ENCODE assay signal across 8 mouse cellular contexts in genomic region chr19:6376255-6376564, GRCm38 (mm10). TPM values are rescaled to one million over a fixed set of nuclear protein-coding genes. Genes with fewer than 3 reads are reported as not detected.
DNase-seq lines count a peak whose midpoint lies in the region; ATAC-seq and TF ChIP-seq lines count a peak whose summit lies in the region.

No protein-coding gene starts in this region.

- 70% methylated on average over 14 of the region's 14 CpGs for whole genome bisulfite sequencing in heart, embryonic 11.5 days (ENCODE audit: insufficient replicate concordance)

- ATAC-seq in heart, embryonic 11.5 days (replicated peaks; ENCODE audit: insufficient number of reproducible peaks, low FRiP score, low TSS enrichment), result no peak
- peak; percentile 47 for ATAC-seq in megakaryocyte progenitor cell, adult 5-6 weeks (replicated peaks; ENCODE audit: poor library complexity)
- ATAC-seq in erythroid progenitor cell, adult 5-6 weeks (replicated peaks; ENCODE audit: low FRiP score, poor library complexity, severe bottlenecking), result no peak

- intact Hi-C loops in heart, postnatal 10 days (cut with DNase I), result no loop called here

- TF ChIP-seq CTCF in embryonic fibroblast, embryonic 13.5 days (IDR thresholded peaks at IDR 0.05; ENCODE audit: borderline replicate concordance, insufficient read depth, low read length), result peak; percentile 48; the same call in 1 of the 2 replicates

- no peak for TF ChIP-seq POLR2A in embryonic fibroblast, embryonic 13.5 days (IDR thresholded peaks at IDR 0.05; ENCODE audit: low read depth, low read length)

- no peak overlapping the region for H3K27ac ChIP-seq in heart, embryonic 11.5 days (ENCODE audit: low read depth, low read length)
- H3K27ac ChIP-seq in embryonic fibroblast, embryonic 13.5 days (ENCODE audit: insufficient read depth, low read length), result no peak overlapping the region

- no peak overlapping the region for H3K4me2 ChIP-seq in heart, embryonic 11.5 days

- no peaks in the 10 kb centered on the region for H3K9me3 ChIP-seq in heart, embryonic 11.5 days (replicated peaks; ENCODE audit: control insufficient read depth, low read length)

- H3K4me3 ChIP-seq in heart, embryonic 11.5 days (ENCODE audit: low read depth, low read length), result no peak overlapping the region
- no peak overlapping the region for H3K4me3 ChIP-seq in embryonic fibroblast, embryonic 13.5 days (ENCODE audit: insufficient read depth, low read length)

- peak; percentile 62 to 82 for DNase-seq in heart, postnatal 10 days
- peak; percentile 62 for DNase-seq in ovary, postnatal 36 days (ENCODE audit: low spot score)
- DNase-seq in ovary, adult 18-20 months (ENCODE audit: low spot score), result no peak
- peak; percentile 88 for DNase-seq in adrenal gland, postnatal 14 days

- no peaks in the 10 kb centered on the region for H3K27me3 ChIP-seq in heart, embryonic 11.5 days (ENCODE audit: control insufficient read depth, insufficient read depth, low read length)

- peaks cover 63% of the 10 kb centered on the region for H3K36me3 ChIP-seq in heart, embryonic 11.5 days (ENCODE audit: control insufficient read depth, insufficient read depth, low read length)

- peaks cover 6% of the 10 kb centered on the region; the same call in 1 of the 2 replicates for H3K4me1 ChIP-seq in heart, embryonic 11.5 days (ENCODE audit: control insufficient read depth, insufficient read depth, low read length)
- H3K4me1 ChIP-seq in embryonic fibroblast, embryonic 13.5 days (ENCODE audit: control insufficient read depth, insufficient read depth, low read length), result peaks cover 7% of the 10 kb centered on the region

- no peak overlapping the region for H3K9ac ChIP-seq in heart, embryonic 11.5 days (ENCODE audit: low read depth, low read length)

RNA-seq across cellular contexts. Expression of gene Pygm, which starts 8.0 kb away (rescaled TPM):
- total RNA-seq in heart, postnatal 10 days (2021), result 100 to 1,000 TPM; 622 to 693 TPM
- polyA plus RNA-seq in heart, embryonic 11.5 days (2014; fragmentation: Nextera tagmentation; extraction: Ambion mirVana), result 149 and 178 TPM in 2 replicates
- 64.2 and 85.7 TPM in 2 replicates for total RNA-seq in adrenal gland, postnatal 14 days (2021)
- polyA plus RNA-seq in embryonic fibroblast, embryonic 13.5 days (2011; ENCODE audit: insufficient read length, low read depth, missing spikeins), result 0.38 and 0.91 TPM in 2 replicates
- 0.30 and 1.5 TPM in 2 replicates for total RNA-seq in megakaryocyte progenitor cell, adult 5-6 weeks (2015)
- total RNA-seq in megakaryocyte progenitor cell, adult 5-6 weeks (2017), result 0.47 TPM in 1 of 2 replicates, not detected in the other
- total RNA-seq in erythroid progenitor cell, adult 5-6 weeks (2015; ENCODE audit: low replicate concordance), result 2.2 and 4.6 TPM in 2 replicates
- total RNA-seq in erythroid progenitor cell, adult 5-6 weeks (2017; ENCODE audit: low replicate concordance), result 0.64 and 2.6 TPM in 2 replicates

RNA-seq across cellular contexts. Expression of gene Sf1, which starts 12.7 kb away (rescaled TPM):
- 100 to 1,000 TPM; 118 to 143 TPM for total RNA-seq in heart, postnatal 10 days (2021)
- 106 and 124 TPM in 2 replicates for polyA plus RNA-seq in heart, embryonic 11.5 days (2014; fragmentation: Nextera tagmentation; extraction: Ambion mirVana)
- 210 and 223 TPM in 2 replicates for total RNA-seq in adrenal gland, postnatal 14 days (2021)
- polyA plus RNA-seq in embryonic fibroblast, embryonic 13.5 days (2011; ENCODE audit: insufficient read length, low read depth, missing spikeins), result 186 and 226 TPM in 2 replicates
- total RNA-seq in megakaryocyte progenitor cell, adult 5-6 weeks (2015), result 268 and 287 TPM in 2 replicates
- 156 and 192 TPM in 2 replicates for total RNA-seq in megakaryocyte progenitor cell, adult 5-6 weeks (2017)
- total RNA-seq in erythroid progenitor cell, adult 5-6 weeks (2015; ENCODE audit: low replicate concordance), result 145 and 153 TPM in 2 replicates
- total RNA-seq in erythroid progenitor cell, adult 5-6 weeks (2017; ENCODE audit: low replicate concordance), result 171 and 223 TPM in 2 replicates

RNA-seq across cellular contexts. Expression of gene Rasgrp2, which starts 22.9 kb away (rescaled TPM):
- total RNA-seq in heart, postnatal 10 days (2021), result 10 to 100 TPM; 50.7 to 60.2 TPM
- polyA plus RNA-seq in heart, embryonic 11.5 days (2014; fragmentation: Nextera tagmentation; extraction: Ambion mirVana), result 41.5 and 42.7 TPM in 2 replicates
- 51.5 and 82.7 TPM in 2 replicates for total RNA-seq in adrenal gland, postnatal 14 days (2021)
- 1.8 and 2.3 TPM in 2 replicates for polyA plus RNA-seq in embryonic fibroblast, embryonic 13.5 days (2011; ENCODE audit: insufficient read length, low read depth, missing spikeins)
- 223 and 244 TPM in 2 replicates for total RNA-seq in megakaryocyte progenitor cell, adult 5-6 weeks (2015)
- 283 and 290 TPM in 2 replicates for total RNA-seq in megakaryocyte progenitor cell, adult 5-6 weeks (2017)
- total RNA-seq in erythroid progenitor cell, adult 5-6 weeks (2015; ENCODE audit: low replicate concordance), result 42.3 and 47.2 TPM in 2 replicates
- 29.9 and 37.7 TPM in 2 replicates for total RNA-seq in erythroid progenitor cell, adult 5-6 weeks (2017; ENCODE audit: low replicate concordance)

RNA-seq across cellular contexts. Expression of gene Map4k2, which starts 35.3 kb away (rescaled TPM):
- 10 to 100 TPM; 52.3 to 52.4 TPM for total RNA-seq in heart, postnatal 10 days (2021)
- 9.6 and 10.1 TPM in 2 replicates for polyA plus RNA-seq in heart, embryonic 11.5 days (2014; fragmentation: Nextera tagmentation; extraction: Ambion mirVana)
- 39.6 and 70.3 TPM in 2 replicates for total RNA-seq in adrenal gland, postnatal 14 days (2021)
- 18.0 and 24.3 TPM in 2 replicates for polyA plus RNA-seq in embryonic fibroblast, embryonic 13.5 days (2011; ENCODE audit: insufficient read length, low read depth, missing spikeins)
- 15.8 and 16.3 TPM in 2 replicates for total RNA-seq in megakaryocyte progenitor cell, adult 5-6 weeks (2015)
- total RNA-seq in megakaryocyte progenitor cell, adult 5-6 weeks (2017), result 30.5 and 45.4 TPM in 2 replicates
- total RNA-seq in erythroid progenitor cell, adult 5-6 weeks (2015; ENCODE audit: low replicate concordance), result 14.7 and 19.8 TPM in 2 replicates
- 19.4 and 37.7 TPM in 2 replicates for total RNA-seq in erythroid progenitor cell, adult 5-6 weeks (2017; ENCODE audit: low replicate concordance)

RNA-seq across cellular contexts. Expression of gene Men1, which starts 41.4 kb away (rescaled TPM):
- total RNA-seq in heart, postnatal 10 days (2021), result 10 to 100 TPM; 18.6 to 21.8 TPM
- polyA plus RNA-seq in heart, embryonic 11.5 days (2014; fragmentation: Nextera tagmentation; extraction: Ambion mirVana), result 31.8 and 35.1 TPM in 2 replicates
- 35.4 and 42.6 TPM in 2 replicates for total RNA-seq in adrenal gland, postnatal 14 days (2021)
- 36.1 and 37.5 TPM in 2 replicates for polyA plus RNA-seq in embryonic fibroblast, embryonic 13.5 days (2011; ENCODE audit: insufficient read length, low read depth, missing spikeins)
- 22.9 and 23.6 TPM in 2 replicates for total RNA-seq in megakaryocyte progenitor cell, adult 5-6 weeks (2015)
- total RNA-seq in megakaryocyte progenitor cell, adult 5-6 weeks (2017), result 27.2 and 27.9 TPM in 2 replicates
- 5.4 and 23.9 TPM in 2 replicates for total RNA-seq in erythroid progenitor cell, adult 5-6 weeks (2015; ENCODE audit: low replicate concordance)
- 10.0 and 17.1 TPM in 2 replicates for total RNA-seq in erythroid progenitor cell, adult 5-6 weeks (2017; ENCODE audit: low replicate concordance)

Comparison
In these comparisons a context has a peak if more than half of its experiments do, and no peak if none do; other contexts are left out.
1. RNA of gene Pygm, which starts 8.0 kb away (total RNA-seq): 622 to 693 TPM in heart, postnatal 10 days and 64.2 to 85.7 TPM in adrenal gland, postnatal 14 days; 0.64 to 4.6 TPM in erythroid progenitor cell, adult 5-6 weeks and 0.30 to 1.5 TPM in megakaryocyte progenitor cell, adult 5-6 weeks; every median in the first group is over 10 times any median in the second.